Mouse (Mus musculus) heart, embryonic 14.5 days (tissue): ENCODE measurements around the gene Cdk2ap2. TPM values are rescaled to one million over a fixed set of nuclear protein-coding genes. Genes with fewer than 3 reads are reported as not detected.

Experiments used
- ATAC-seq: fragments of 200-750 bp; cut with Nextera tagmentation; 2 replicates; pipeline ENCODE4 v1.8.0; 2017; ENCODE audit warnings: low read depth, moderate TSS enrichment; ENCODE audit not compliant: insufficient number of reproducible peaks, insufficient read depth, low FRiP score
- H3K27ac ChIP-seq, 2 experiments: fragments of 200-500 bp in 1 of 2; fragments of 300-500 bp in 1 of 2; sonication (generic) in 1 of 2; replicated peaks in 1 of 2; 2 replicates each; pipeline ENCODE4 v1.5.1; 2012 to 2014; ENCODE audit warnings: low read depth in 2 of 2, low read length in 2 of 2, control low read depth in 1 of 2, mild to moderate bottlenecking in 1 of 2, mixed read lengths in 1 of 2; ENCODE audit not compliant: control insufficient read depth in 1 of 2, insufficient read depth in 1 of 2
- H3K27me3 ChIP-seq: fragments of 300-500 bp; sonication (generic); 2 replicates; pipeline ENCODE4 v1.6.1; 2014; ENCODE audit warnings: mild to moderate bottlenecking, low read length, control low read depth; ENCODE audit not compliant: control insufficient read depth, insufficient read depth
- H3K36me3 ChIP-seq: fragments of 300-500 bp; sonication (generic); 2 replicates; pipeline ENCODE4 v1.6.1; 2014; ENCODE audit warnings: mild to moderate bottlenecking, control low read depth, low read length, mixed read lengths; ENCODE audit not compliant: control insufficient read depth, insufficient read depth
- H3K4me1 ChIP-seq, 2 experiments: fragments of 200-500 bp in 1 of 2; fragments of 300-500 bp in 1 of 2; sonication (generic) in 1 of 2; 2 replicates each; pipeline ENCODE4 v1.6.1; 2012 to 2014; ENCODE audit warnings: low read length in 2 of 2, control low read depth in 1 of 2, mixed read lengths in 1 of 2; ENCODE audit not compliant: control insufficient read depth in 2 of 2, insufficient read depth in 2 of 2
- H3K4me2 ChIP-seq: fragments of 300-500 bp; sonication (generic); 2 replicates; pipeline ENCODE4 v1.6.1; 2014; ENCODE audit warnings: mild to moderate bottlenecking, low read length
- H3K4me3 ChIP-seq, 2 experiments: fragments of 200-500 bp in 1 of 2; fragments of 300-500 bp in 1 of 2; sonication (generic) in 1 of 2; 2 replicates each; pipeline ENCODE4 v1.5.1; 2012 to 2014; ENCODE audit warnings: low read length in 2 of 2, mild to moderate bottlenecking in 2 of 2, control low read depth in 1 of 2, low read depth in 1 of 2, moderate library complexity in 1 of 2; ENCODE audit not compliant: control insufficient read depth in 1 of 2, insufficient read depth in 1 of 2
- H3K9ac ChIP-seq: fragments of 300-500 bp; sonication (generic); 2 replicates; pipeline ENCODE4 v1.6.1; 2014; ENCODE audit warnings: mild to moderate bottlenecking, low read length
- H3K9me3 ChIP-seq: fragments of 300-500 bp; sonication (generic); 2 replicates; pipeline ENCODE4 v1.6.1; 2016; ENCODE audit warnings: low read length, control low read depth; ENCODE audit not compliant: control insufficient read depth
- WGBS: fragments of 180-500 bp; shearing (Covaris S2); extraction: QIAGEN DNeasy Blood & Tissue Kit; methylation state at CpG from one replicate; pipeline ENCODE4 v1.1.7; 2014; 5-methylcytosine and 5-hydroxymethylcytosine counted together
- polyA plus RNA-seq: library from polyadenylated mRNA; unstranded; fragments of >200 nt; fragmentation: Nextera tagmentation; extraction: Ambion mirVana; gene quantifications from 2 replicates; pipeline ENCODE4 v1.2.1, GENCODE M21; 2014

Cdk2ap2 gene
- polyA plus RNA-seq, 1 experiment from 2014 or later: 62.5 TPM

GRCm38 (mm10) chr19:4087090-4087489, 9.9 kb upstream of the Cdk2ap2 start:
- WGBS: 55% methylated on average over 5 of the region's 5 CpGs
- no peak overlapping the region for H3K27ac ChIP-seq
- H3K4me1 ChIP-seq: peaks cover 5 to 9% of the 10 kb centered on the region in 2 experiments; a peak in 3 of 4 replicates
- ATAC-seq: no peak; the same call in 1 of the 2 replicates
- H3K9me3 ChIP-seq: no peaks in the 10 kb centered on the region
- H3K4me2 ChIP-seq: no peak overlapping the region
- no peaks in the 10 kb centered on the region for H3K36me3 ChIP-seq
- H3K4me3 ChIP-seq: no peak overlapping the region
- H3K27me3 ChIP-seq: peaks cover 14% of the 10 kb centered on the region
- no peak overlapping the region for H3K9ac ChIP-seq

DNA sequence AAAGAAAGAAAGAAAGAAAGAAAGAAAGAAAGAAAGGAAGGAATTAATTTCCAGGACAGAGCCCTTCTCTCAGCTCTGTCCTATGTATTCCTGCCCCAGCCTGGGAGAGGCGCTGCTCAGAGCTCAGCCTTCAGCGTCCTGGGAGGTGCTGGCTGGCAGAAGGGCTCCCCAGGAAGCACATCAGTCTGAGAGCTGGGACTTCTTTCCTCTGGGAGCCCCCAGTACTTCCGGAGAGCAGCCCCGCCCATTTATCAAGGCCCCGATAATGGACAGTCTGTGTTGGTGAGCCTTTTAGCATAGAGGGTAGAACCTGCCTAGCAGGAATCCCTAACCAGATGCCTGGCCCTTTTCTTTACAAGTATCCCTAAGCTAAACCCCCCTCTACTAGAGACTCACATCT, 8.8 kb upstream of the Cdk2ap2 start:
- Histone ChIP-seq H3K4me3 (no peak overlapping the region), H3K27ac (no peak overlapping the region), H3K9ac (no peak overlapping the region), H3K36me3 (no peaks in the 10 kb centered on the region), H3K4me1 (peaks cover 5 to 9% of the 10 kb centered on the region in 2 experiments; a peak in 3 of 4 replicates), H3K4me2 (no peak overlapping the region), H3K27me3 (peaks cover 9% of the 10 kb centered on the region), H3K9me3 (no peaks in the 10 kb centered on the region)
- 34% methylated on average over 5 of the region's 5 CpGs for WGBS
- no peak for ATAC-seq

- H3K4me2 ChIP-seq: no peak overlapping the region
- no peaks in the 10 kb centered on the region for H3K36me3 ChIP-seq
- H3K9me3 ChIP-seq: no peaks in the 10 kb centered on the region
- no peak for ATAC-seq
- WGBS: 72% methylated on average over 6 of the region's 6 CpGs
- H3K9ac ChIP-seq: no peak overlapping the region
- H3K27me3 ChIP-seq: peaks cover 9% of the 10 kb centered on the region
- H3K4me3 ChIP-seq: no peak overlapping the region
- no peak overlapping the region for H3K27ac ChIP-seq
- H3K4me1 ChIP-seq: peaks cover 5 to 9% of the 10 kb centered on the region in 2 experiments; a peak in 3 of 4 replicates
Observed at GRCm38 (mm10) chr19:4089128-4089527, 7.9 kb upstream of the Cdk2ap2 start.

- Histone ChIP-seq H3K9ac (no peak overlapping the region), H3K4me3 (no peak overlapping the region), H3K36me3 (no peaks in the 10 kb centered on the region), H3K4me2 (no peak overlapping the region), H3K4me1 (peaks cover 5 to 9% of the 10 kb centered on the region in 2 experiments; a peak in 3 of 4 replicates), H3K27ac (no peak overlapping the region), H3K27me3 (peaks cover 9% of the 10 kb centered on the region), H3K9me3 (no peaks in the 10 kb centered on the region)
- WGBS: 81% methylated on average over 3 of the region's 3 CpGs
- ATAC-seq: no peak
Observed at GRCm38 (mm10) chr19:4090446-4090845, 6.5 kb upstream of the Cdk2ap2 start.

- ATAC-seq: no peak
- no peak overlapping the region for H3K4me2 ChIP-seq
- H3K9ac ChIP-seq: no peak overlapping the region
- H3K9me3 ChIP-seq: no peaks in the 10 kb centered on the region
- H3K36me3 ChIP-seq: no peaks in the 10 kb centered on the region
- no peak overlapping the region for H3K27ac ChIP-seq
- no peak overlapping the region for H3K4me3 ChIP-seq
- WGBS: 37% methylated on average over 2 of the region's 2 CpGs
- H3K4me1 ChIP-seq: peaks cover 7 to 9% of the 10 kb centered on the region in 2 experiments; a peak in 3 of 4 replicates
- peaks cover 9% of the 10 kb centered on the region for H3K27me3 ChIP-seq
Observed at GRCm38 (mm10) chr19:4091383-4091782, 5.6 kb upstream of the Cdk2ap2 start.

- Histone ChIP-seq H3K9ac (no peak overlapping the region), H3K27ac (no peak overlapping the region), H3K4me3 (no peak overlapping the region), H3K4me1 (peaks cover 1 to 4% of the 10 kb centered on the region in 2 experiments; a peak in 3 of 4 replicates), H3K27me3 (peaks cover 9% of the 10 kb centered on the region), H3K4me2 (no peak overlapping the region), H3K36me3 (no peaks in the 10 kb centered on the region), H3K9me3 (no peaks in the 10 kb centered on the region)
- no peak for ATAC-seq
- 88% methylated on average over 3 of the region's 3 CpGs for WGBS
Observed at GRCm38 (mm10) chr19:4092750-4093149, 4.2 kb upstream of the Cdk2ap2 start.

GRCm38 (mm10) chr19:4093772-4094171, 3.2 kb upstream of the Cdk2ap2 start:
- Histone ChIP-seq H3K9ac (no peak overlapping the region), H3K9me3 (no peaks in the 10 kb centered on the region)

GRCm38 (mm10) chr19:4094348-4094747, 2.6 kb upstream of the Cdk2ap2 start:
- peaks cover 7% of the 10 kb centered on the region in 2 experiments for H3K4me1 ChIP-seq
- ATAC-seq: no peak
- peaks cover 5% of the 10 kb centered on the region; the same call in 1 of the 2 replicates for H3K27me3 ChIP-seq
- H3K9ac ChIP-seq: no peak overlapping the region
- no peaks in the 10 kb centered on the region for H3K36me3 ChIP-seq
- no peak overlapping the region for H3K4me2 ChIP-seq
- WGBS: 76% methylated on average over 3 of the region's 3 CpGs
- H3K27ac ChIP-seq: no peak overlapping the region
- no peak overlapping the region for H3K4me3 ChIP-seq
- no peaks in the 10 kb centered on the region for H3K9me3 ChIP-seq

More at GRCm38 (mm10) chr19:4093772-4094171, 3.2 kb upstream of the Cdk2ap2 start:
- H3K27me3 ChIP-seq: peaks cover 9% of the 10 kb centered on the region
- H3K4me2 ChIP-seq: no peak overlapping the region
- no peak overlapping the region for H3K27ac ChIP-seq
- H3K4me1 ChIP-seq: peaks cover 4% of the 10 kb centered on the region in 2 experiments; a peak in 3 of 4 replicates
- H3K4me3 ChIP-seq: no peak overlapping the region
- no peak for ATAC-seq
- H3K36me3 ChIP-seq: no peaks in the 10 kb centered on the region
- 67% methylated on average over 7 of the region's 7 CpGs for WGBS
